Mouse (Mus musculus): ENCODE results near the gene Ly6g6d.

Ly6g6d gene

GRCm38 (mm10) chr17:35023756-35024155 lies 54.1 kb downstream of the Ly6g6d start:
- DNase-seq (ENCODE audit: low spot score), result no peak

- DNase-seq (ENCODE audit: low spot score), result no peak
These were observed 54.6 kb downstream of the Ly6g6d start for GRCm38 (mm10) chr17:35023221-35023620.

- DNase-seq (ENCODE audit: low spot score), result no peak
These were observed 55.3 kb downstream of the Ly6g6d start for GRCm38 (mm10) chr17:35022541-35023060.

- DNase-seq (ENCODE audit: low spot score), result peak; percentile 75
These were observed 55.9 kb downstream of the Ly6g6d start for GRCm38 (mm10) chr17:35021842-35022477.

All from lung, postnatal 25 days (tissue).